Mouse (Mus musculus) testis, postnatal 10 days (tissue): ENCODE results near the gene Hddc2.

Source experiments
- DNase-seq: peaks from one replicate; pipeline ENCODE4 v3.0.0; 2021; ENCODE audit warnings: low spot score

Hddc2 gene

DNA sequence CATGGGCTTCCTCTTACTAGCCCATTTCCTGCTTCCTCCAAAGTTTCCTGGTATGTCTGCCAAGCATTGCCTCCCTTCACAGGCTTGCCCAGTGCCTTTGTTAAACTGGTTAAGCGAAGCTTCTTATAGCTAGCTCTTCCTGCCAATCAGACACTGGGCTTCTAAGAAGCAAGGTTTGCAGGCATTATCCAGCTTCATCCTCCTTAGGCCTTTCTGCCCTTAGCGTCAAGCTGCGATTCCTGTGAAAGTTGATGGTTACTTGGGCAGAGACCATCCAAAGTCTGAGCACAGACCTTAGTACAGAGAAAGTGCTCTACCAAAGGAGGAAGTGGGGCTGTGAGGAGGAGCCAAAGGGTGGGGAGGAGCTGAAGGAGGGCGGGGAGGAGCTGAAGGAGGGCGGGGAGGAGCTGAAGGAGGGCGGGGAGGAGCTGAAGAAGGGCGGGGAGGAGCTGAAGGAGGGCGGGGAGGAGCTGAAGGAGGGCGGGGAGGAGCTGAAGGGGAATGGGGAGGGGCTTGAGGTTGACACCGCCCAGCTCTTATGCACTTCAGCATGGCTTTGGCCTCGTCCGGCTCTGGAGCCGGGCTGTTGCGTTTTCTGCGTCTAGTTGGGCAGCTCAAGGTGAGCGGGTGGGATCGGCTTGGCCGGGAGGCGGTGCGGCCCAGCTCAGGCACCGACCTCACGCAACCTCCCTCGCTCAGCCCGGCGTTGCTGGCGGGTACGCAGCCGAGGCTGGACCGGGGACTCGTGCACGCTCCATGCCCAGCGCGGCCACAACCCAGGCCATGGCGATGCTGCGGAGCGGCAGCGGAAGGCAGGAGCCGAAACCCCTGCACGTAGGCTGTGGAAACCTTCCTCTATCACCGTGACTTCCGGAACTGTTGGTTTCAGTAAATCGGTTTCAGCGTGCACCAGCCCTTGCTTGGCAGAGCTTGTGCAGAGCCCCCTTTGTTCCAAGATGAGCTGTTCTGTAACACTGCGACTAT lies at the start of gene Hddc2:
TSS of gene Hddc2 (plus strand) at position 519 of the 984 bp plus-strand sequence.
- peak; percentile 85 for DNase-seq

DNA sequence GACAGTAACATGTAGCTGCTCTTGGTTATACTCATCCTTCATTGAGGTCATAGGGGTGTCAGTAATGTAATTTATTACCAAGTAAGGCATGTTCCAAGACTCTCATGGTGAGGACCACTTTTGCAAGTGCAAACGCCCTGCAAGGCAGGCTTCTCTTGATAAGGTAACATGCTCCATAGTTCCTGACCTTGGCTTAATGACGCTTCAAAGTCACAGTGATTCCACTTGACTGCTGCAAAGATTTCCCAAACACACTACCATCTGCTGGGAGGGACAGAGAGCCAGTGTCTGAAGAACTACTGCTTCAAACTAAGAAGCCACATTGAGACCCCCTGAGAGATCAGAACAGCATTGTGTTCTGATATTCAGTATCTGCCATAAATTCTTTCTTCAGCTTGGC lies 40.4 kb upstream of the Hddc2 start:
- DNase-seq = no peak

DNA sequence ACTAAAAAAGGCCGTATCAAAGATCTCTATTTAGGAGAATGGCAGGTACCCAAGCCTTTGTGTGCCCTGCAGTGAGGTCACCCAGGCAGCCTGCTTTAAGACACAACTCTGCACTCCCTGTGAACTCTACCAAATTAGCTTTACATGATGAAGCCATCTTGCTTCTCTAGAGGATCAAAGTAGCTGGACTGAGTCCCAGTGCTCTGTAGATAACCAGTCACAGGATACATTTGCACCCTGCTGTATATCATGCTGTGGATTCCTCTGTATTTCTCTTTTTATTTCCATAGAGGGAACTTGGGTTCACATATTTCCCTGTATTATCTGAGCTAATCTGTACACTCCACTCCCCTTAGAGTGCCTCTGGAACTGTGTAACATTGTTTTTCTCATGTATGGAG lies 40.0 kb upstream of the Hddc2 start:
- no peak for DNase-seq

DNA sequence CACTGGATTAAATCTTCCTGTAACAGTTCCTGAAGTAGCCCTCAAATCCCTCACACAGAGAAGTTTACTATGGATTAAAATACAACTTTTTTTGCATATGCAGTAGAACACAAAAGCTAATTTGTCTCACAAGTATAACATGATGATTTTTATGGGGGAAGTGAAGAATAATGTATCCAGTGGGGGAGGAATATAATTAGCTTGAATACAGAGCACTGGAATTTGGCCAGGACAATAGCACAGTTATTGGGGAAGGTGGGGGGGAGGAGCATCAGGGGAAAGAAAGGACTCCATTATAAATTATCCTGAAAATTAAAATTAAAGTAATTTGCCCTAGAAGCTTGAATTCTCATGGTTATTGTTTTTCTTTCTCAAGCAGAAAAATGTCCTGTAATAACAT lies 25.4 kb upstream of the Hddc2 start:
- DNase-seq = no peak

DNA sequence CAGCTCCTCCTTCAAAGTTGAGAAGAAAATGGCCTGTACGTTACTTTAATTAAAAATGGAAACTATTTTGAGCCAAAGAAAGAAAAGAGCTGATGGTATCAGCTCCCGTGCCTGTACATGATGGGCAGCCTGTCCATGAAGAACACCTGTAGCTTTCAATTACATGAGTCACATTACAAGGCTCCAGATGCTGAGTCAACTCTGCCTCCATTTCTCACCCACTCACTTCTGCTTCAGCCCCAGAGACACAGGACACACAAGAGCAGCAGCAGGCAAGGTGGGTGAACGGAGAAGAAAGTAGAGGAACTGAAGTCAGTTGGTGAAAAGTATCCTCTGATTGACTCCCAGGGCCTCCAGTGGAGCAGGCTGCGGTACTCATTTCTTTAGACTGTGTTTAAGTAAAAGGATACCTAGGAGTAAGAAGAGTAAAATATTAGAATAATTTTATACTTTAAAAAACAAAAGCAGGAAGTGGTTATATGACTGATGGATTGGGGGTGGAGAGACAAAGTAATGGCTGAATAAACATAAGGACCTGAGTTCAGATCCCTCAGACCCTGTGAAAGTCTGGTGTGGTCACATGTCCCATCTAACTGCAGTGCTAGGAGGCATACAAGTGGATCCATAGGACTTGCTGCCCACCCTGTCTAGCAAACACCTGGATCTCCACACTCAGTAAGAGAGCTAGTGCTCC lies 24.3 kb upstream of the Hddc2 start:
- no peak for DNase-seq

DNA sequence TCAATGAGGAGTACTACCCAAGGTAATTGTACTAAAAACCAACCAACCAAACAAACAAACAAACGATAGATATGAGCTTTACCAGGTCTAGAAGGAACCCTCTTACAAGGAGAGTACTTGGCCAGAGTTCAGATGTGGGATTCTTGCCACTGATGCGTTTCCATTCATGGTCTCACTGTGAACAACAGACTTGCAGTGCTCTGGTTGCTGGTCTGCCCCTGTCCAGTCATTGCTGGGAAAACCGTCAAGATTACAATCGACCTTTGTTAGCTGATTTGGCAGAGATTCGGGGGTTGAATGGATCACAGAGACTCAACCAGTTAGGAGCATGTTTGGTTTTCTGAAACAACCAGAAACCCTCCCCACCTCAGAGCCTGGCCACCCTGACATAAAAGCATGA lies 17.5 kb upstream of the Hddc2 start:
- no peak for DNase-seq

DNA sequence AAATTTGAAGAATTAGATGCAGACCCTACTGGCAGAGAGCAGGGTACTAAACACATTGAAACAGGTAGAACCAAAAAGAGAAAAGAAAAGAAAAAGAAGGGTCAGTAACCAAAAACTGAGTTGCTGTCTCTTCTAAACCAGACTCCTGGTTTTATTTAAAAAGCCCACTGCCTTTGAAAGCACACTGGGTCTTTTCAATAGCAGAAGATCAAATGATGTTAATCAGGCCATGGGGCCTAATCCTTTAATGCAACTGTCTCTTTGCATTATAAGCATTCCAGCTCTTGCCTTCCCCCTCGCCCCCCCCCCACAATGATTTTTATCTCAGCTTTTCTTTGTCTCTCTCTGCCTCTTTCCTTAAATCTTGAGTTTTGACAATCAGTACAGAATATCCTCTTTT lies 16.7 kb upstream of the Hddc2 start:
- no peak for DNase-seq

DNA sequence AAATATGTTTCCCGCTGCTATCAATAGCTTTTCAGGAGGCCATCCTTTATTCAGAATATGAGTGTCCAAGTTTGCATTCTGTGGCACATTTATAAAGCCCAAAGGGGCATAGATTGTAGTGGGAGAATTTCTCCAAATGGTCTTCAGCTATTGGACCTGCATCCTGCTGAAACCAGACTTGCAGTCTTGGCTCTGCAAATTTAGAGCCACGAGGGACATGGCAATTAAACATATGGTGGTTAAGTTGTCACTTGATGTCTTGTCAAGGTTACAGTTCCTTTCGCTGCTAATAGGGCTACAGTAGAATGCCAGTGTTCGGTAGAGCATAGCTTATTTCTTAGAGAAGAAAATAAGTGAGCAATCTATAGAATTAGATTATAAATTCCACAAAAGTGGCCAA lies 16.1 kb upstream of the Hddc2 start:
- DNase-seq = no peak

DNA sequence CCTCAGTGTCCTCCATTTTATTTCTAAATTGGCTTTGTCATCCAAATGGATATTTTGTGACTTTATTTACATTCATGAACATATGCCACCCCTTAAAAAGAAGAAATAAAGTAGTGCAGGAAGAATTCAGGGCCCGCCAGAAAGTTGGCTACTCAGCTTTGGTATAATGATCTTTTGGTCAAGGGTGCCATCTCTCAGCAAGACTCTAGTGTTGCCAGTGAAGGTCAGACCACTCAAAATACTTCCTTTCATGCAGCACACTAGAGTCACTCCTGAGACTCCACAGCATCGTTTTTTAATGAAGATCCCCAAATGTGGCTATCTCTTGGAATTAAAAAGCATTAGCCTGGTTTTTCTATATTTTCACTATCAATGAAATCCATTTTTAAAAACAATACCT lies 14.9 kb upstream of the Hddc2 start:
- DNase-seq = no peak

DNA sequence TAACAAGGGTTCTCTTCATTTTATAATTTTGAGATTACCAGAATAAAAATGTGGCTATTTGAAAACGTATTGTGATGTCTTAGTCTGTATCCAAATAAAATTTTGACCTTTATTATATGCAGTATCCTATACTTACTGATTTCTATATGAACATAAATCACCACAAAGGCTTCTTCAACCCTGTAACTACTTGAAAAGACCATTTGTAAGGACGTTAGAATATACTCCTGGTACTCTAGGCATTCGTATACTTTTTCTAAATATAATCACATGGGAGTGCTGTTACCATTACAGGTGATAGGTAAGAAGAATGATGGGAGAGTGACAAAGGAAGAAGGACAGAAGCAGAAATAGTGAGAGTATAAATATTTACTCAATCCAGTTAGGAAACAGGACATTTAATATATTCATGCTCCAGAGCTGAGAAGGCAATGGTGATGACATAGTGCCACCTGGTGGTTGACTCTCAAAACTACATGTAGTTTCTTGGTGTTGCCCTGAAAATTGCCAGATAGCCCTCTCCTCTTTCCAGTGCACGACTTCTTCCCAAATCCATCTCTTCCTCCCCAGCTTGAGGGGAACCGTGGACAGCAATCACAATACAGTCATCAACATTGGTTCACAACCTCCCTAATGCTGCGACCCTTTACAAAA lies 14.1 kb upstream of the Hddc2 start:
- DNase-seq = peak; percentile 71

DNA sequence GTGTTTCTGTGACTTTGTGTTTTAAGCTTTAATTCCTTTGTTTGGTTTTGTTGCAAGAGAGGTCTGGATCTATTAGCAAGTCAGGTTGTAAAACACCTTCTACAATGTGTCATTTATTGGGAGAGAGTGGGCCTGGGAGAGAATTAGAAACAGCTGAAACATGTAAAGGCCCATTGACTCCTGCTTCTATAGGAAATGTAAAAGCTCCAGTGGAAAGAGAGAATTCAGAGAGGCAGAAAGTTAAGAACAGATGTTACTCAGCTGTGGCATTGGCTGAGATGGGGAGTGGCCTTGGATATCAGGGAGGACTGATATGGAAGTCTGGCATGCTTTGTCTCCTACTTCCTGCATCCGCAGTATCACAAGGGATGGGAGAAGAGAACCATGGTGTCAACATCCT lies 12.9 kb upstream of the Hddc2 start:
- no peak for DNase-seq

DNA sequence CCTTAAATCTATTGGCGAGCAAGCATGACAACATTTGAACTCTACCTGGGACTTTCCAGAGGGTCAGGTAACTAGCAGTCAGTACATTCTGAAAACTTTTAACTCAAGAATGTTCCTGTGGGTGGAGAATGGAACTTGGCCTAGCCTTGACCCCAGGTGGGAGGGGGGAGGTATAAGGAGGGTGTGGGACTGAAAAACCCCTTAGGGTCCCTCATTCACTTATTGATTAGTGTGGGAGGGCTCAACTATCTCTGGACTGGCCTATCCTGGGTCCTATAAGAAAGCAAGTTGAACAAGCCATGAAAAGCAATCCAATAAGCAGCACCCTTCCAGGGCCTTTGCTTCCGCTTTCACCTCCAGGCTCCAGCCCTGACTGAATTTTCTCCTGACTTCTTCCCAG lies 9.7 kb upstream of the Hddc2 start:
- DNase-seq = no peak

DNA sequence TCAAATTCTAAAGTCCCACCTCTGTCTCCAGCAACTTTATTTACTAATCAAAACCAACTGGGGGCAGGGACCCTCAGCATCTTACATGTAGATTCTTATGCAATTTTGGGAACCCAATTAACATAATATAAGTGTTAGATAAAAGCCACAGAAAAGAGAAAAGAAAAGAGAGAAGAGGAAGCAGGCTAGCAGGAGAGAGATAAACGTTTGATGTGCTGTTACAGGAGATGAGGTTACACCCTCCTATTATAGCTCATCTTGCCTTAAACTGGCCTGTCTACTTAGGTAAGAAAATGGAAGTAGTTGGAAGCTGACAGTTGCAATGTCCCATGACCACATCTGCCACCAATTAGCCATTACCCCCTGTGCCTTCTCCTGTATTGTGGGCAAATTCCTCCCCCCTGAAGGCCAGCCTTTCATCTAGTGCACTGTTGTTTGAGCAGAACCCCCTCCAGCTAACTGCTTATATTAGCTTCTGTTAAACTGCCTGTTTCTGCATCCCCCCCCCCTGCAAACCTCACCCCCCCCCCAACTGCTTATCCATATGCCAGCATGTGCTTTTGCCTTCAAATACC lies 6.1 kb upstream of the Hddc2 start:
- no peak for DNase-seq

DNA sequence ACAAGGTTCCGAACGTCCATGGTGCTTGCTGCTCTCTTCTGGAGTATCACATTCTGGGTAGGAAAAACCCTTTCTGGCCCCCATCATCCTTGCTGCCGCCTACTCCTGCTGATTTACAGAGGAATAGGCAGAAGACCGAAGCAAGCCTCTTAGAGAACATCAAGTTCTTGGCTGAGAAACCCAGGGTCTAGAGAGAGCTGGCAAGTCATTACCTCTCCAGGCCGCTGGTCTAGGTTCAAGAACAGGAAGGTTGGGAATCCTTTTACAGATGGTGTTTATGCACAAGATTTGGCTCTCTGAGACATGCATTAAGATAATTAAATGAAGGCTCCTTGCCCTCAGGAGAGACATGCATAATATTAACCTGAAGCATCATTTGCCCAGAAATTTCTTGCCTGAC lies 5.3 kb downstream of the Hddc2 start:
- no peak for DNase-seq

DNA sequence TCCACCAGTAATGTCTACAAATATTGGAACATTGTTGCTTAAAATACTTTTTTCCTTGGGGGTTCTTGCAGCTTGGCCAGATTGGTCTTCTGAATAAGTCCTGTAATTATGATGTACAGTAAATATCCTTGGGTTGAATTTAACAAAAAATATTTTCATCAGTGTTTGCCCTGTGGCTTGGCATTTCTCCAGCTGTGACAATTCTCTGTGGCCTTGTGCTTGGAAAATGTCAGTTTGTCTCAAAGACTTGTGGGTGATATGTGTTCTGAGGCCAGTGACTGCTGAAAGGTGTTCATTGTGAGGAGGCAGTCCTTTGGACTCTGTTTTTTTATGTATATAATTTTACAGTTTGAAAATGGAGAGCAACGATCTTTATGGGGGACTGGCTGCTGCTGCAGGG lies 16.3 kb downstream of the Hddc2 start:
- DNase-seq = peak; percentile 45

DNA sequence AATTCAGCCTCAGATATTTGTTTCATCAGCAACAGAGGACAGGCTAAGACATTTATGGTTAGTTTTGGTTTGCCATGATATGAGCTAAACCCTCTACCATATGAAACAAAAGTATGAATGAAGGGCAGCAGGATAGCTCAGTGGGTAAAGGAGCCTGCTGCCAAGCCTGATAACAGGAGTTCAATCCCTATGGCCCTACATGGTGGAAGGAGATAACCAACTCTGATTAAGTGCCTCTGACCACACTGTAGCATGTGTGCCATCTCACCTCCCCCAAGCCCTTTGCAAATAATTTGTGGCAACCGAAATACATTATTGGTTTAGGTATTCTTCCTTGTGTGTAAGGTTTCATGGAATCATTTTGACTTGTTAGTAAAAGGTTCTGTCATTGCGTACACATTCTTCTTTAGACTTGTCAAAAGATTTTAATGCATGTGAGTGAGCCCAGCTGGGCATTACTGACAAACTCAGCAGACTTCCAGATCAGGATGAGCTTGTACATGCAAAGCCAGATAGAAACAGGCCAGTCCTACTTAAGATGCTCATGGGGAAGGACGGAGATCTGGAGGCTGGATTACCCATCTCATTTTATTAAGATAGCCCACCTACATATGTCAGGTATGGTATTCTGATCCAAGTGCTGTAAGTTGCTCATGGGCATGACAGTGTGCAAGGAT lies 17.2 kb downstream of the Hddc2 start:
- DNase-seq = no peak

DNA sequence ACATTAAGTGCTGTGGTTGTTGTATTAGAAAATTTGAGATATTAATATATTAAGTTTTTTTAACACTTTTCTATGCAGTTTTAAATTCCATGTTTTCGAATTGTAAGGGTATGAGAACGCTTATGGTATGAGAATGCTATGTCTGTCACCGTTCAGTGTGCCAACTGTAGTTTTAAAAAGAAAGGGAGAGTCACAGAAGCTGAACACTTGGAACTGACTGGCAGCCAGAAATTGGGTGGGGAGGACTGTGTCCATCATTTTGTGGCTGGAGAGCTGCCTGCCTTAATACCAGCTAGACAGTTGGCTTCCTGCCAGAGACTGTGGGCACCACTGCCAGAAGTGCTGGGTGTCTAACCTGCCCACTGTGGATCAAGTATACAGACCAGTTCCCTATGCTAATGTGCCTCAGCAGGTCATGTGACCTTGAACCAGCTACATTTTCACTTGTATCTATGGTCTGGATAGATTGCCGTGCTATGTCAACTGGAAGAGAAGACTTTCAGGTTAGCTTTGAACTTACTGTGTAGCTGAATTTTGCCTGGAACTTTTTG lies 18.1 kb downstream of the Hddc2 start:
- peak; percentile 59 for DNase-seq

DNA sequence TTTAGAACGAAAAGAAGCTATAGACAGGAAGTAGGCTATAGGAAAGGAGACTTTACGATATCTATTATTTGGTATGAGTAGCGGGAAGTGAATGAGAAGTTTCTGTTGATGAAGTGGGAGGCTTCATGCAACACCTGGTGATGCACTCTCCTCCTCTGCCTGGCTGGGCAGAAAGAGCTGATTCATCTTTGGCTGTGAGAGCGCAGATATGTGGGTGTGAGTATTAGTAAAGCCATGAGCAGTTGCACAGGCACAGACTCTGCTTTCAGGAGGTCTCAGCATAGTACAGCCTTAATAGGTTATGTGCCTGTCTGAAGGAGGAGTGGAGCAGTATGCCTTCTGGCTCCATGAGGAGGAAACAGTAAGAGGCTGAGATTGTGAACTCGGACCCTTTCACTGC lies 23.2 kb downstream of the Hddc2 start:
- no peak for DNase-seq

DNA sequence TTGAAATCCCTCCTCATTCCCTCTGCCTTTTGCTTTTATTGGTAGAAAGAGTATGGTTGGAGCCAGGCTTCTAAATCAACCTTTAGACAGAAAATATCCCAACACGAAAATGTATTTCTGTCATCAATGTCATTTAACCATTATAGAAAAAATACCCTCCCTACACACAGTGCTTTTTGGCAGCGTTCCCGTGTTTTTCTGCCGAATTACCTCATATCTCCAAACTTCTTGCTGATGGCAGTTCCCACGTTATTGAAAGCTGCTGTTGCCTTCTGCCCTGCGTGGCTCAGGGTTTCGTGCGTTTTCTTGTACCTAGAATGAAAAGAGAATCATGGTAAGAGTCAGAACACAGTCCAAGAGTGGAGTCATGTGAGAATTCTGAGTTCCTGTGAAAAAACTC lies 33.2 kb downstream of the Hddc2 start:
- DNase-seq = no peak

DNA sequence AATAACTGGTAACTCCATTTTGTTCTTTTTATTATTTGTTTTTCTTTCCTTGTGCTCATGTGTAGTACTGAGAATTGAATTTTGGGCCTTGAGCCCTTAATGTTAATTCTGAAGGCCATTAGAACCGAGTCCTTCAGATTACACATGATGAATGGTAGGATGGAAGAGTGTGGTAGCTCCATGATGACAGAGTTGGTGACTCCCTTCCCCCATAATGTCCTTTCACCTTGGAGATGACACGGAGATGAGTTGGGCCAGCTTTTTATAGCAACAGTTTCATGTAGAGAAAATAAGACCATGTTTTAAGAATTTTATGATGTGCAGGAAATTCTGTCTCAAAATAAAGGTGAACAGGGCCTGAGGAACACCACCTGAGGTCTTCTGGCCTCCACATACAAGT lies 37.9 kb downstream of the Hddc2 start:
- DNase-seq = no peak

DNA sequence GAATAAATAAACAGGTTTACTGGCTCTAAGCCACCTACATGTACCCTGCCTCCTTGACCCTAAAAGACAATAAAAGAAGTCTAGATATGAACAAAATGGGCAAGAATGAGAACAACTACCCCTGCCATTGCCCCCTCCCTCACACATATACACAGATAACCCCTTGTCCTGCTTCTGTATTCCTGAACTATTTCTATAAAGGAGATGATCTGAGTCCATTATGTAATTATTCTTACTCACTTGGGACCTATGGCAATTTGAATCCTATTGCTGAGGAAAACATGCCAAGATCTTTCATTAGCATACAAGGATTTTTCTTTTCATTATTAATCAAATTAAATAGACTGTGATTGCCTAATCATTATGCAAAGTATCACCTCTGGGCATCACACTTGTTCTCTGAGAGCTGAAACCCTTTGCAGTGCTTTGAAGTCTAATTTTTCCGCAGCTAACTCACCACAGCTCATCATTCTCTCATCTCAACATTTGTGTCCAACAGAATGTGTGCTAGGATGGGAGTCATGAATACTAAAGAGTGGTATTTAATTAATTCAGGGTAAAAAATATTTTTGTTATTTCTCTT lies 39.8 kb downstream of the Hddc2 start:
- DNase-seq = no peak
